Mouse (Mus musculus) midbrain, embryonic 11.5 days (tissue): ENCODE measurements at regions not wholly inside any gene's neighbourhood (a gene's known extent, or its start where the extent isn't known, plus 50 kb on each side); places are given as distances from the start of the nearest gene placed in this dataset.
A peak's percentile ranks its signal among the peaks of the same experiment; 100 is the strongest.

Experiments used
- ATAC-seq: fragments of 200-750 bp; cut with Nextera tagmentation; 2 replicates; pipeline ENCODE4 v1.8.0; 2017; ENCODE audit warnings: moderate TSS enrichment, moderate library complexity; ENCODE audit not compliant: low FRiP score
- DNase-seq: peaks from one replicate; pipeline ENCODE4 v3.0.0; 2015; ENCODE audit warnings: low spot score; ENCODE audit errors: missing footprints
- H3K27ac ChIP-seq: fragments of 300-500 bp; sonication (generic); 2 replicates; pipeline ENCODE4 v1.5.1; 2014; ENCODE audit warnings: low read depth, low read length
- H3K27me3 ChIP-seq: fragments of 300-500 bp; sonication (generic); 2 replicates; pipeline ENCODE4 v1.6.1; 2014; ENCODE audit warnings: mild to moderate bottlenecking, low read length, moderate library complexity, mixed read lengths; ENCODE audit not compliant: control insufficient read depth, insufficient read depth
- H3K36me3 ChIP-seq: fragments of 300-500 bp; sonication (generic); 2 replicates; pipeline ENCODE4 v1.6.1; 2014; ENCODE audit warnings: mild to moderate bottlenecking, low read length, moderate library complexity, mixed read lengths; ENCODE audit not compliant: control insufficient read depth, insufficient read depth
- H3K4me1 ChIP-seq: fragments of 300-500 bp; sonication (generic); 2 replicates; pipeline ENCODE4 v1.6.1; 2014; ENCODE audit warnings: low read length; ENCODE audit not compliant: control insufficient read depth, insufficient read depth
- H3K4me2 ChIP-seq: fragments of 300-500 bp; sonication (generic); 2 replicates; pipeline ENCODE4 v1.6.1; 2014; ENCODE audit warnings: mild to moderate bottlenecking, moderate library complexity
- H3K4me3 ChIP-seq: fragments of 300-500 bp; sonication (generic); 2 replicates; pipeline ENCODE4 v1.5.1; 2014; ENCODE audit warnings: low read depth, low read length
- H3K9ac ChIP-seq: fragments of 300-500 bp; sonication (generic); 2 replicates; pipeline ENCODE4 v1.6.1; 2014; ENCODE audit warnings: low read length
- H3K9me3 ChIP-seq: fragments of 300-500 bp; sonication (generic); 2 replicates; pipeline ENCODE4 v1.6.1; 2016; ENCODE audit warnings: low read length; ENCODE audit not compliant: control insufficient read depth
- WGBS: fragments of 180-500 bp; shearing (Covaris S2); extraction: QIAGEN DNeasy Blood & Tissue Kit; methylation state at CpG from one replicate; pipeline ENCODE4 v1.1.7; 2014; 5-methylcytosine and 5-hydroxymethylcytosine counted together

DNA sequence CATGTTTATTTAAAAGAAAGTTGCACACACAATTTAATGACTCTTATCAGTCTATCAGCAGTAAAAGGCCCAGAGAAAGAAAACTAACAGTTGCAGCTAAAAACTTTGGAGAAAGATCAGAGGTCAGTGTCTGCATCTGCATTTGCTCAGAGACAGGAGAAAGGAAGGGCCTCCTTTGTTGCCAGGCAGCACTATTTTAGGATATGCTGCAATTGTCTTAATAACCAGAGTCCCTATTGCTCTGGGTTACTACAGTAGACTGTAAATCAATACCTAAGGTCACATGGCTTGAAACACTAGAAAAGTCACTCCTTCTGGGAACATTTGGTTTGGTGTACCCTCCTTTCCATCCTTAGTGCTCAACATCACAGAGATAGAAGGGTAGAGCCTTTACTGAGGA lies 175.7 kb downstream of the Hdgfl1 start:
- Histone ChIP-seq H3K27me3 (no peaks in the 10 kb centered on the region), H3K9ac (no peak overlapping the region), H3K4me3 (no peak overlapping the region), H3K4me1 (no peaks in the 10 kb centered on the region), H3K4me2 (no peak overlapping the region), H3K36me3 (no peaks in the 10 kb centered on the region), H3K27ac (no peak overlapping the region), H3K9me3 (no peaks in the 10 kb centered on the region; the same call in 1 of the 2 replicates)
- ATAC-seq (no peak), DNase-seq (peak; percentile 28)

DNA sequence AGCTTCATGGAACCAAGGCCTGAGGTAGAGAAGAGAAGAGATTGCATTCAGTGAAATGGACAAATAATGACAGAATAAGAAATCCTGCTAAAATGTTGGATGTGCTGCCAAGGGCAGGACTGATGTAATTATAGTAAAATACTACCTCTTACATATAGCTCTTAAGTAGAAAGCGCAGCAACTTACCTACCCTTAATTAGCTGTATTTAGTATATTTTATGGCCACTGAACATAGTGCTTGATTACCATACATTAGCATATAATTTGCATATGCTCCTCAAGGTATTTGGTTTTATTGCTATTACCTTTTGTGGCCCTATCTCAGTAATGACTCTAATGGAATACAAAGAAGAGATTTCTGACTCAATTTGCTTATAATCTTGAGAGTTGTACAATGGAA lies 176.2 kb downstream of the Hdgfl1 start:
- Histone ChIP-seq H3K4me1 (no peaks in the 10 kb centered on the region), H3K4me3 (no peak overlapping the region), H3K9ac (no peak overlapping the region), H3K9me3 (no peaks in the 10 kb centered on the region; the same call in 1 of the 2 replicates), H3K27me3 (no peaks in the 10 kb centered on the region), H3K27ac (no peak overlapping the region), H3K4me2 (no peak overlapping the region), H3K36me3 (no peaks in the 10 kb centered on the region)
- DNase-seq (no peak), ATAC-seq (no peak)
- WGBS = 97% methylated on average over 1 of the region's 1 CpGs

DNA sequence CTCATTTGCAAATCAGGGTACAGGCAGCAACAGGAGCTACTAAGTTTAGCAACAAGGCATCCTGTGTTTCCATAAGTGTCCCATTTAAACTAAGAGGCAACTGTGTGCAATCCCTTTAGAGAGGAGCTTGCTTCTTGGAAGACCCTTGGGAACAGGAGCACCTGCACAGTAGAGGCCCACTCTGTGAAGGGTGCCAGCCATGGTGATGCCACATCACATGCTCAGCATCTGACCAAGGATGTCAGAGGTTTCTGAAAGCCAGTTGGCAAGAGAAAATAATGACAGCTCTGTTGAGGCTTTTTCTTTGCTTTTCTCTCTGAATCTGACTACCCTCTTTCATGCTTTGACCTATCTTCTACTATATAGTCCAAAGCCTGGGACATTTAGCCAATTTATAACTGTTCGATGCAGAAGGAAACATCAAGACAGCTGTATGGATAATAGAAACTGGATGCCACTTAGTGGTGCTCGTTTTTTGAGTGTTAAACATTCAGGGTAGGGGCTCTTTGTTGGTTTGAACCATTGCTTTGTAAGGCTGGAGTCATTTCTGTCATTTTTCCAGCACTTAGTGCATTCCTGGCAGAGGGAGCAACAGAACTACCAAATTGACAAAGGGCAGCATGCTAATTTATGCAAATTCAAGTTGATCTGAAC lies 193.9 kb downstream of the Hdgfl1 start:
- 59% methylated on average over 2 of the region's 2 CpGs for WGBS
- ATAC-seq = no peak

DNA sequence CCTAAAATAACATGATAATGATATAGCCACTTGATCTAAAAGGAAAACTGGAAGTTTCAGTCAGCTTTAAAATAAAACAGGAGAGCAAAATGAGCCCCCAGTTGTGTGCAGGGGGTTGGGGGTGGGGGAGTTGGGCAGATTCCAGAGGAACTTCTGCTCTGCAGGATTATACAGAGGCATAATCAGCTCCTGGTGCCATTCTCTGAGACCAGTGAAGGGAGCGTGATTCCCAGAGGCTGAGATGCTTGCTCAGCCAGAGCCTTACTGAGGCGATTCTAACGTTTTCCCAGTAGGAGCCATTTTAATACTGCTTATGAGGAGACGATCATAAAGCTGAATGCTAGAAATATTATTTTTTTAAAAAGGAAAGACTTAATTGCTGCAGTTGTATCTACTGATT lies 200.5 kb downstream of the Hdgfl1 start:
- WGBS = 23% methylated on average over 4 of the region's 4 CpGs
- Histone ChIP-seq H3K4me2 (no peak overlapping the region), H3K4me1 (peaks cover 3% of the 10 kb centered on the region; the same call in 1 of the 2 replicates), H3K27me3 (no peaks in the 10 kb centered on the region), H3K27ac (no peak overlapping the region; the same call in 1 of the 2 replicates), H3K9ac (no peak overlapping the region), H3K4me3 (no peak overlapping the region), H3K36me3 (no peaks in the 10 kb centered on the region), H3K9me3 (no peaks in the 10 kb centered on the region)
- DNase-seq = peak; percentile 79
- ATAC-seq = peak; percentile 74; the same call in 1 of the 2 replicates

More for the DNA sequence above, 193.9 kb downstream of the Hdgfl1 start:
- Histone ChIP-seq H3K36me3 (no peaks in the 10 kb centered on the region), H3K9ac (no peak overlapping the region), H3K9me3 (no peaks in the 10 kb centered on the region), H3K4me3 (no peak overlapping the region), H3K4me1 (no peaks in the 10 kb centered on the region), H3K27me3 (no peaks in the 10 kb centered on the region), H3K4me2 (no peak overlapping the region), H3K27ac (no peak overlapping the region)
- peak; percentile 39 for DNase-seq

DNA sequence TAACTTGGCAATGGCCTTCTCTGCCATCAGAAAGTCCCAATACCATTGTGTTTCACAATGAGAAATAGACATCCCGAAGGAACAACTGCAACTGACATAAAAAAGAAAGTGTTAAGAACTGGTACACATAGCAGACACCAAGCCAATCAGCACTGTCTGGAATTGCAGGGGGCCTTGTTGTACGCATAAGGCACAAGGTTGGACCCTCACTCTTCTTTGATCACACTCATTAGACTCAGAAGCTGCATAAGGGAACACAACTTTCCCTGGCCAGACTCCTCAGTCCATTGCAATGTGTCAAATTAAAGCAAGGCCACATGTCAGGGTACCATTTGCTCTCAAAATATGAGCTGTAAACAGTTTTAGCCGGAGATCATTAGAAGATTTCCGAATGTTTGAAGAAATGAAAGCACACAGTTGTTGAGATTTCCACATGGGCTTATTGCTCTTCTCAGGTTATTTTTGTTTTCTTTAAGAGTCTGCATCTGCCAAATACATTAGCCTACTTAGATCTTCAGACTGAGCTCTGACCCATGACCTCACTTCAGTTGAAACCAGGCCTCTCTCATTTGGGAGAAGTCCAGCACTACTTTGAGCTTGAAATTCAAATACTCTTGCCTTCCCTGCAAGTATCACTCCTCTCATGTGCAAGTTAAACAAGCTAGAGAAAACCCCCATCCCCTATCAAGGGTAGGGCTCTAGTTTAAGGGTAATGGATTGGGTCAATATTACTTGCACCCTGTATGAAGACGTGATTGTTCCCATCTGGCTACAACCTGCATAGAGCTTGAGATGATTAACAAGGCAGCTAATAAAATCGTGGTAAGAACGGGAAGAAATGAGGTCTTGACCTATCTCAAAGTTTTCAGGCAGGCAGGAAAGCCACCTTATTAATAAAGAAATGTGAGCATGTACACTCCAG lies 204.8 kb downstream of the Hdgfl1 start:
- ATAC-seq (no peak), DNase-seq (peak; percentile 81)
- Histone ChIP-seq H3K9me3 (no peaks in the 10 kb centered on the region), H3K4me3 (no peak overlapping the region), H3K4me1 (peaks cover 3% of the 10 kb centered on the region; the same call in 1 of the 2 replicates), H3K27me3 (no peaks in the 10 kb centered on the region), H3K27ac (no peak overlapping the region), H3K4me2 (no peak overlapping the region), H3K36me3 (no peaks in the 10 kb centered on the region), H3K9ac (no peak overlapping the region)
- 74% methylated on average over 7 of the region's 7 CpGs for WGBS

DNA sequence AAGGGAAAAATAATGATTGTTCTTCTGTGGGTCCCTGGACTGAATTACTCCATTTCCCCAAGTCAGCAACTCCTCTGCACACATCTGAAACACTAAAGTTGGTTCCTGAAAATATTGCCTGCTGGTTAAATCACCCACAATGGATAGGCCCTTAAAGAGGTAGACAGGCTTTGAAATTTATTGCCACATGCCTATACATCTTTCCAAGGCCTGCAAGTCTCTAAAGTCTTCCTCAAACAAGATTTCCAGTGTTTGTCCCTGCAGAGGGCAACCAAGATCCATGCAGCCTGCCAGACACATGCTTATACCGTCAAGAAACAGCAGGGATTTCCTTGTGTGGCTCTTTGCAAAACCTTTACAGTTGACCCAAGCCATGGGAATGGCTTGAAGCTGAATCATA lies 211.6 kb downstream of the Hdgfl1 start:
- no peaks in the 10 kb centered on the region for H3K27me3 ChIP-seq
- peak; percentile 89 for DNase-seq
- H3K36me3 ChIP-seq = no peaks in the 10 kb centered on the region
- no peaks in the 10 kb centered on the region for H3K9me3 ChIP-seq
- H3K4me1 ChIP-seq = no peaks in the 10 kb centered on the region
- 32% methylated on average over 1 of the region's 1 CpGs for WGBS
- ATAC-seq = no peak
- no peak overlapping the region for H3K4me2 ChIP-seq
- H3K4me3 ChIP-seq = no peak overlapping the region
- no peak overlapping the region for H3K27ac ChIP-seq
- H3K9ac ChIP-seq = no peak overlapping the region

DNA sequence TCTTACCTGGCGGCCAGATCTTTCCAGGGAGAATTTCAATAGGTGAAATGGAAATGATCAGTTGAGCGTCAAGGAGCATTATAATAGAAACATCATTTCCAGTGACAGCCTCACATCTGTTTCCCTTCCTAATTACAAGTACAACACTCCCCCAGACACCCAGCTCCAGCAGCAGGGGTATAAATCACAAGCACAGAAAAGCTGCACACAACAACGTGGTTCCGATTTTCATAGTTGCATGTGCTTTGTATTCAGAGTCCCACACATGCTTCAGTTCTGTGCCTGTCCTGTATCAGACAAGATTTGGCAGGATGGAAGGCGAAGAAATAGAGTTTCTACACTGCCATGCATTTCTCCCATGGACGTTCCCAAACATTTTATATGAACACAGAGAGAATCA lies 215.7 kb downstream of the Hdgfl1 start:
- no peak overlapping the region for H3K4me2 ChIP-seq
- no peaks in the 10 kb centered on the region for H3K9me3 ChIP-seq
- H3K4me1 ChIP-seq = no peaks in the 10 kb centered on the region
- H3K27ac ChIP-seq = no peak overlapping the region
- WGBS = 81% methylated on average over 6 of the region's 6 CpGs
- DNase-seq (peak; percentile 60), ATAC-seq (no peak)
- H3K36me3 ChIP-seq = no peaks in the 10 kb centered on the region
- H3K27me3 ChIP-seq = no peaks in the 10 kb centered on the region
- H3K9ac ChIP-seq = no peak overlapping the region
- H3K4me3 ChIP-seq = no peak overlapping the region

DNA sequence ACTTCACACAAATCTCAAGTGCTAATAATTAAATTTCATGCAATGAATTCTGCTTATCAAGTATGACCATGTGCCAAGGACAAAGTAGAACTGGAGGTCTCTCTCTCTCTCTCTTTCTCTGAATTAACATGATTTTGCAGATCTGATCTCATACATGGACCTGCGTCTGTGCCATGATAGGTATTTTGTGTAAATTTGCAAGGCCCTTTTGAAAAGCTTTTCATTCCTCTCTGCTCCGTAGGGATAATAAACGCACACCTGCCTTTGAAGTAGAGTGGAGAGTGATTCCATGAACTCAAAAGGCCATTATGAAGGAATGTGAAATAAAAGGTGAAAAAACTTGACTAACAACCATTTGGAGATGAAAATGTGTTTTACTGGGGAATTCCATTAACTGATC lies 217.8 kb downstream of the Hdgfl1 start:
- H3K4me1 ChIP-seq = no peaks in the 10 kb centered on the region
- H3K9ac ChIP-seq = no peak overlapping the region
- no peaks in the 10 kb centered on the region for H3K36me3 ChIP-seq
- no peak overlapping the region for H3K27ac ChIP-seq
- H3K4me3 ChIP-seq = no peak overlapping the region
- H3K9me3 ChIP-seq = no peaks in the 10 kb centered on the region
- ATAC-seq (no peak), DNase-seq (peak; percentile 35)
- WGBS = 85% methylated on average over 3 of the region's 3 CpGs
- H3K4me2 ChIP-seq = no peak overlapping the region
- no peaks in the 10 kb centered on the region for H3K27me3 ChIP-seq

DNA sequence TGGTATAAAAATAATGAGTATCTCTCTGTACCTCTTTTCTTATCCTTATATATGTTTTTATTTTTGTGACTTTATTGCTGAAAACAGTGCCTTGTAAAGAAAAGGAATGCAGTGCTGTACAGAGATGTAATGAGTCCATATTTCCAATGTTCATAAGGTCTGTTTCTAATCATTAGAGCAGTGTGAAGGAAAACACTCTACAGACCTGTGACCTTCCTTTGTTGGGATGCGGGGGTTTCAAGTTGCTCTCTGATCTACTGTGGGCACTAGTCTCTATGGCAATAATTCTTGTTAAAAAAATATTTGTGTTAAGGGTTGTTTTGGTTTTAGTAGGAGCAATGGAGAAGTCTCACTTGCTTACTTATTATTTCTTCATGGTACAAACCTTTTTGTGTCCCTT lies 231.0 kb downstream of the Hdgfl1 start:
- WGBS = 83% methylated on average over 1 of the region's 1 CpGs
- H3K27me3 ChIP-seq = no peaks in the 10 kb centered on the region
- H3K36me3 ChIP-seq = no peaks in the 10 kb centered on the region

More for the DNA sequence above, 231.0 kb downstream of the Hdgfl1 start:
- no peak overlapping the region for H3K4me3 ChIP-seq
- H3K9ac ChIP-seq = no peak overlapping the region
- H3K4me2 ChIP-seq = no peak overlapping the region
- no peaks in the 10 kb centered on the region for H3K4me1 ChIP-seq
- H3K9me3 ChIP-seq = no peaks in the 10 kb centered on the region
- DNase-seq (no peak), ATAC-seq (no peak)
- H3K27ac ChIP-seq = no peak overlapping the region
